Mouse (Mus musculus) liver, embryonic 14 days (tissue): ENCODE data around the gene Alk. TPM values are rescaled to one million over a fixed set of nuclear protein-coding genes. Genes with fewer than 3 reads are reported as not detected.

Experiments used
- polyA plus RNA-seq: library from polyadenylated mRNA; depleted of rRNA; stranded (reverse); fragments of >200 nt; gene quantifications from 2 replicates; pipeline ENCODE4 v1.2.3, GENCODE M21; 2012; rRNA removed

The Alk gene
- polyA plus RNA-seq = 0.01 and 0.03 TPM in 2 replicates

DNA sequence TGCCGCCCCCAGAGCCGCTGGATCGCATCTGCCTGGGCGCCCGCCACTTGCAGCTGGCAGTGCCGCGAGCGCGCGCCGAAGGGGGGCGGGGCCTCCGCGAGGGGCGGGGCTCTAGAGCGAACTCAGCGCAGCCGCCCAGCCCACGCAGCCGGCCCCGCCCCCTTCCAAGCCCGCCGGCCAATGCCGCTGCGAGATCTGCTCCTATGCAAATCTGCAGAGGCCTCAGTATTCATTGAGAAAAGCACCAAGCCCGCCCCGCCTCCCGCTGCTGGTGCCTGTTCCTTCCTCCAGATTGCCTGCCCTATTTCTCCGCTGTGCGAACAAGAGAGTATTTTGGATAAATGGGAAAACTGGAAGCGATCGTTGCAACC, at the start of gene Alk:
TSS of gene Alk (minus strand) at position 18 of the 371 bp plus-strand sequence.

Other genes with a start within 250 kb of the Alk start
- 28.3 and 34.5 TPM in 2 replicates for gene Ypel5, start 231.8 kb upstream of the Alk start, polyA plus RNA-seq